Mouse (Mus musculus) megakaryocyte, adult 5-6 weeks (primary cell): ENCODE data around the gene Gale. TPM values are rescaled to one million over a fixed set of nuclear protein-coding genes. Genes with fewer than 3 reads are reported as not detected.

Source experiments
- ATAC-seq: 2 replicates; pipeline ENCODE4 v1.8.0; 2016; ENCODE audit warnings: mild to moderate bottlenecking, inconsistent platforms; ENCODE audit not compliant: poor library complexity, severe bottlenecking
- total RNA-seq, 2 experiments: library from RNA; stranded (forward) in 1 of 2; stranded (reverse) in 1 of 2; fragments of 153-499, 151-499 nt in 1 of 2; fragments of 221-1000, 200-1000 nt in 1 of 2; gene quantifications; 2 replicates each; pipeline versions ENCODE4 v1.2.3 to v1.2.4; 2015 to 2017

Gale gene
- total RNA-seq, 2 experiments from 2014 or later, result 6.4 to 10.0 TPM

DNA sequence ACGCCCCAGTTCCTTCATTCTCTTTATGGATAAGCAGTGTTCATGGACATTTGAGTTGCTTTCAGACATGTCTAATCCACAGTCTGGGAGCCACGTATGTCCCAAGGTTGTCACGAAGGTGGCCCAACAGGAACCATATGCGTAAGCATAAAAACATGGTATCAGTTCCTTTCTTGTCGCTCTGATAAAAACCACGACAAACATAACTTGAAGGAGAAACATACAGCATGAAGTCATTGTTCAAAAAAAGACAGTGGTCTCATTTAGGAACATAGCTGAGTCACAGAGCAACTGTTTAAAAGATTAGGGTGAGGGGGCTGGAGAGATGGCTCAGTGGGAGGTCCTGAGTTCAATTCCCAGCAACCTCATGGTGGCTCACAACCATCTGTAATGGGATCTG is 21.3 kb upstream of the Gale start:
- ATAC-seq, result no peak

DNA sequence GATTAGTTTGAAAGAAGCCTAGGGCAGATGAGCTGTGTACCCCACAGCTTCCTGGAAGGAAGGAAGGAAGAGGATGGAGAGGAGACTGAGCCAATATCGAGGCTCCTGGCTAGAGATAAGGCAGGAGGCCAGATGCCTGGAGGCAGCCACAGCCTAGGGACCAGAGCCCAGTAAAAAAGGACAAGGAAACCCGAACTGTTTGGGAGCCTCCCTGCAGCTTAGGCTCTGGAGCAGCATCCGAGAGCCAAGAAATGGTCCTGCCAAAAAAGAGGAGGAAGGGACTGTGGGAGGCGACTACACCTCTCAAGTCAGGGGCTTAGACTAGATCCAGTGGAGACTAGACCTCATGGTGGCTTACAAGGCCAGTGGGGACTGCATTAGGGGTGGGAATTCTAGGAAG is 20.1 kb upstream of the Gale start:
- no peak for ATAC-seq

DNA sequence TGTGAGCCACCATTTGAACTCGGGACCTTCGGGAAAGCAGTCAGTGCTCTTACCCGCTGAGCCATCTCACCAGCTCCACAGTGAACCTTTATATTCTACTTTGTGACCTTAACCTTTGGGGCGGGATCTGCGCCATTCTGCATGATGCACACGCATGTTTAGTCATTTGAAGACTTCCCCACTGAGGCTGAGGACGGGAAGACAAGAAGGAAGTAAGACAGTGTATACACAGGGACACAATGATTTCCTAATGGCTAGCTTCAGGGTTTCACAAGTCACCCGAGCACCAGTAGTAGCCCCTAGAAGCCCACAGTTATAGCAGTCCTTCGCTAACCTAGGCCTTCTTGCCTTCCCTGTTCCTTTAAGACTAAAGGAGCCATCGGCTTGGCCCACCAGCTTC is 17.8 kb upstream of the Gale start:
- ATAC-seq, result peak; percentile 65

DNA sequence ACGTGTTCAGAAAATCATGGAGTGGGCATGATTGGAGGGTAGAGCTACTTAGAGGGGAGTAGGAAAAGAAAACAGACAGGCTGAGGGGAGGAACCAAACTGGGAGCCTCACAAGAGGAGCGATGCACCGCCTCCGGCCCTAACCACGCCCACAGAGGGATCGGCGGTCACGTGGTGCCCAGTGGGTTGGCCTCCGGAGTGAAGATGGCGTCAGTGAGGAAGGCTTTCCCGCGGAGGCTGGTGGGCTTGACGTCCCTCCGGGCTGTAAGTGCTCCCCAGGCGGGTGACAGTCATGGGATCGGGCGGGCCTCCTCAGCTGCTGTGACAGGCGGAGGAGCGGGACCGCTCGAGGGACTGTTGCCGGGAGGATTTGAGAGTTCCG is 17.3 kb upstream of the Gale start, which contains the start of gene Hmgcl:
Gene Hmgcl, plus strand, starts transcription at position 171 of the 381 bp plus-strand sequence.
- peak; percentile 93 for ATAC-seq

DNA sequence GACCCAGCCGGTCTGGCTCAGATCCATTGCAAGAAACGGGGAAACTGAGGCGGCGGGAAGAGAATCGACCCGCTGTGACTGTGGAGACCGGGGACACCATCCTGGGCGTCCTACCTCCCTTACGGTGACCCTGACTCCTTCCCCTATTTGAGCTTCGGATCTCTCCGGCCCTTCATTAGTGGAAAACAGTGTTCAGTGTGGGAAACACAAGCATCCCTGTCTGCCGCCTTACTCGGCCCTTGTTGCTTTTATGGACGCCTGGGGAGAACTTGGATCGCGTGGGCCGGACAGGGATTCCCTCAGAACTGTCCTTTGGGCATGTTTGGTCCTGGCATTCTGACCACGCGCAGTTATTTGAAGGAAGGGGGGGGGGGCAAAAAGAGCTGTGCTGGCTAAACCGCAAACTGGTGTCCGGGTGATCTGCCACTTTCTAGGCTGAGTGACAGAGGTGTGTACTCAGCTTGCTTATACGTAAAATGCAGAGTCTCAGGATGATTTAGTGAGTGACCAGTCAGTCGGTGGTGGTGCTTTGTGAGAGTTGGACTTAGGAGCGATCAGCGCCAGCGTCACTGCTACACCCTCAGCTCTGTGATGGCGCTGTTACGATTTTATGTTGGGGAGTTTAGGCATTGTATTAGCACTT is 16.7 kb upstream of the Gale start:
- ATAC-seq, result peak; percentile 22; the same call in 1 of the 2 replicates

DNA sequence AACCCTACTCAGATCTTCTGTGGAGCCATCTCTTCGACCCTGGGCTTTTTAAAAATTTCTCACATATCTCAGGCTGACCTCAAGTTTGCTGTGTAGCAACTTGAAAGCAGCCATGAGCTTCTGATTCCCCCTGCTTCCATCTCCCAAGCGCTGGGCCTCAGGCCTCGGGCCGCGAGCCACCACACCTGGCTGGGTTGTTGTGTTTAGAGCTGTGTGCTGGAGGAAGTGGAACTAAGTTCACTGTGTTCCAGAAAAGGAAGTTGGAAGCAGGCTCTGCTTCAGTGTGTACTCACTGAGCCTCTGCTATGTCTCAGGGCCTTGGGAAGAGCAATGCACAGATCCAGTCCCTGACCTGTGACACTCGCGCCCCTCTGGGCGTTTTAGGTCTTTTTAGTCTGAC is 15.4 kb upstream of the Gale start:
- ATAC-seq, result peak; percentile 24; the same call in 1 of the 2 replicates

DNA sequence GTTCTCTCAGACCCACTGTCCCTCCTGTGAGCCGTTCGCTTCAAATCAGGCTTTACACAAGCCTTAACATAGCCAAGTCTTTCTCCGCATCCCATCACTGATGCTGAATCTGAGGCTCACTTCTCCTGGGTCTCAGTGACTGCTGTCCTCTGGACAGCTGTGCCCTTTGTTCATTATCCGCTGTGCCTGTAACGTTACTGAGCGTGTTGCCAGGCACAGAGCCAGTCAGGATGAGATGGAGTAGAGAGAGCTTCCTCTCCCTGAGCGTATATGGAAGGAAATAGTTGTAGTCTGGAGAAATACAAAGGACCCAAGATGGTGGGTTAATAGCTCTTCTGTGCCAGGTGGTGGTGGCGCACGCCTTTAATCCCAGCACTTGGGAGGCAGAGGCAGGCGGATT is 14.1 kb upstream of the Gale start:
- no peak for ATAC-seq

DNA sequence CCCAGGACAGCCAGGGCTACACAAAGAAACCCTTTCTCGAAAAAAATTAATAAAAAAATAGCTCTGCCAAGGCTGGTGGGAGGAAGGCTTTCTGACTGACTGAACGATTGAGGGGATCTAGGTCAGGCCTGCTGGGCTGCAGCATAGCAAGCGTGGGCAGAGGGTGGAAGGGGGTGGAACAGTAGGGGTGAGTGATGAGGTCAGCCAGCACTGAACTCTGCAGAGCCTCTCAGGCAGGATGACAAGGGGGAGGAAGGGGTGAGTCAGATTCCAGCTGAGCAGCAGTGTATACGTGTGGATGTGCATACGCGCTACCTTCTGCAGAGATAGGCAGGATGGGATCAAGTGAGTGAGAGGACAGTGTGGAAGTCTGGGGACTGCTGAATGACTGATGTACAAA is 13.6 kb upstream of the Gale start:
- no peak for ATAC-seq

DNA sequence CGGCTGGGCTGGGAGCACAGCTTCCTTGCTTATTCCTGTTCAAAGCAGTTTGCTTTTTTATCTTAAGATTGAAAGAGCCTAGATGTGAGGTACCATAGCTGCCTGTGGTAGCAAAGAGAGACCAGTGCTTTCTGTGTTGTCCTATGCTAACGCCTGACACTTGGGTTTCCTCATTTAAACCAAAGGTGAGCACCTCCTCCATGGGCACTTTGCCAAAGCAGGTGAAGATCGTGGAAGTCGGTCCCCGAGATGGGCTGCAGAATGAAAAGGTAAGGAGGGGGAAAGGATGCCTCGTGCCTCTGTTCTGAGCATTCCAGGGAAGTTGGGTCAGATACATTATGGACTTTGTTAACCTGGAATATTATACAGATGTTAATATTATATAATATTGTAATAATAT is 13.2 kb upstream of the Gale start:
- no peak for ATAC-seq

DNA sequence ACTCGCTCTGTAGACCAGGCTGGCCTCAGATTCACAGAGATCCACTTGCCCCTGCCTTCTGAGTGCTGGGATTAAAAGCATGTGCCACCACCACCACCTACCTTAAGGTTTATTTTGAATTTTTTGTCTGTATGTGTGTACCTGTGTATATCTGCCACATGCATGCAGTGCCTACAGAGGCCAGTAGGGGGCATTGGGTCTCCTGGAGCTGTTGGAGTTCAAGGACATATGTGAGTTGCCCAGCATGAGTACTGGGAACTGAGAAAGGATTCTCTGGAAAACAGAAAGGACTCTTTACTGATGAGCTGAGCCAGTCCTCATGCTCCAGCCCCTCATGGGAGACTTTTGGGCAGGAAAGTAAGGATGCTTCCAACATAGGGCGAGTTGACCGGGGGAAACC is 12.0 kb upstream of the Gale start:
- ATAC-seq, result no peak

DNA sequence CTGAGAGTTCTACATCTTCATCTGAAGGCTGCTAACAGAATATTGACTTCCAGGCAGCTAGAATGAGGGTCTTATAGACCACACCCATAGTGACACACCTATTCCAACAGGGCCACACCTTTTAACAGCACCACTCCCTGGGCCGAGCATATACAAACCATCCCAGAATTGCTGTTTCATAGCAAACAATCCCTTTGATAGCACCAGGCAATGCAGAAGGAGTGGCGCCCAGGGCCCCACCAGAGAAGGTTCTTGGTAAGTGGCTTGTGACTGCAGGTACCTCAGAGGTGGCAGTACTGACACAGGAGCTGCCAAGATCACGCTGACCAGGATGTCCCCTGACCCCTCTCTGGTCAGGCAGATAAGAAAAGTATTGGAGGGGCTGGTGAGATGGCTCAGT is 10.3 kb upstream of the Gale start:
- ATAC-seq, result no peak

DNA sequence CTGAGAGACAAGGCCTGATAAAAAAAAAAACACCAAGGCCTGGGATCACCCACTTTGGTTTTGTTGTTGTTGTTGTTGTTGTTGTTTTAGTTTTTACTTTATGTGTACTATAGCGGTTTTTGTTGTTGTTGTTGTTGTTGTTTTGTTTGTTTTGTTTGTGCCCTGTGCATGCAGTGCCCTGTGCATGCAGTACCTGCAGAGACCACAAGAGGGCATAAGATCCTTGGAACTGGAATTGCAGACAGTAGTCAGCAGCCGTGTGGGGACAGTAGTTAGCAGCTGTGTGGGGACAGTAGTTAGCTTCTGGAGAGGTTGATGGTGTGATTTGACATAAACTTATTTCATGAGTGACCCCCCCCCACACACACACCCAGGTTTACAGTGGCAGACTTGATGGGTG is 9.3 kb upstream of the Gale start:
- ATAC-seq, result peak; percentile 86

DNA sequence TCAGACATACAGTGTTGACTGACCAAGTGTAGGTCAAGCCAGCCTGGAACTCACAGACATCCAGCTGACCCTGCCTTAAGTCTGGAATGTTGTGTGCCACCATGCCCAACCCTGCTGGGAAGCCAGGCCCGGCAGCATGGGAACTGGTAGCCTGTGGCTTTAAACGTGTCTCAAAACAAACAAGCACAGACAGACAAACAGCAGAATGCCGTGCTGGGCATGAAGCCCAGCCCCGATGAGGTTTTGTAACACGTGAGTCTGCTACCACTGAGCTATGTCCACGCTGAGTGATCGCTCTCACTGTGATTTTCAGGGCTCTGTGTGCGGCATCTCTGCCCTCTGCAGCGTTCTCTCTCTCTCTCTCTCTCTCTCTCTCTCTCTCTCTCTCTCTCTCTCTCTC is 7.6 kb upstream of the Gale start:
- ATAC-seq, result no peak

DNA sequence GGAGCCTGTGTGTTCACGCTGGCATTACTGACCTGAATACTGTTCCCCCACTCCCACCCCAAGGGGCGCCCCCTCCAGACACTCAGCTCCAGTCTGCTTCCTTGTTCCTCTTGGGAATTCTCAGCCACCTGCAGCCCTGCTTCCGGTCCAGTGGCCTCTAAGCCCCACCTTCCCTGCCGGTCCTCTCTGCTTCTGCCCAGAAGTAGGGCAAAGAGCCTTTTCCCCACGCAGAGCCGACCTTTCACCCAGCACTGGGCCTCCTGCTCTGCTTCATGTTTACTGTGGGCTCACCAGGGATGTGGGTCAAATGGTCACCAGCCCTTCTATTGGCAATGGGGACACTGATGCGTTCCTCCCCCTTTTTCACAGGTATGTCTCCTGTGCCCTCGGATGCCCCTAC is 5.2 kb upstream of the Gale start:
- no peak for ATAC-seq

DNA sequence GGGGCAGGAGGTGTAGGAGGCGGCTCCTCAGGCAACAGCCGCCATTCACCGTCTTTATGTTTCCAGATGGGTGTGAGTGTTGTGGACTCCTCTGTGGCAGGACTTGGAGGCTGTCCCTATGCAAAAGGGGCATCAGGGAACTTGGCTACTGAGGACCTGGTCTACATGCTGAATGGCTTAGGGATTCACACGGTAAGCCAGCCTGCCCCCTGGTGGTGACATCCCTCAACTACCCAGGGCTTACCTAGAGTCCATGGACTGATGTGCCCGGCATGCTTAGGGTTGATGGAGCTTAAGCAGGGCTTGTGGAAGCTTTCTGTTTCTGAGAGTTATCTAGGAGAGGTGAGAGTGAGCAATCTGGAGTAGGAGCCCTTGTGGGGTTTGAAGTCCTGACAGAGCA is 2.8 kb upstream of the Gale start:
- peak; percentile 56 for ATAC-seq

DNA sequence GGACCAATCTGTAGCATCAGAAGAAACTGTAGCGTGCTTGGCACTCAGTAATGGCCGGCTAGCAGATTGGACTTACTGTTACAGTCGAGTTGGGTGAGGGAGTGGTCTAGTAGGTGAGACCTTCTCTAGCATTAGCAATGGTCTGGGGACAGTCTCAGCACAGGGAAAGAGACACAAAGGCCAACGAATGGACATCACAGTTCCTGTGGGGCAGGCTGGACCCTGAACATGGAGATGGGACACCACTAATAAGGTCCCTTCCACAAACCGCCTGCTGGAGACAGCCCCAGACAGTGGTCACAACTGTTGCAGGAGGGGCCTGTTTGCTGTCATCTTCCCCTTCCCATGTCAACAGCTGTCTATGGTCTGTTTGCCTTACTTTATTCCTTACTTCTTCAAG is 1.8 kb upstream of the Gale start:
- ATAC-seq, result no peak

DNA sequence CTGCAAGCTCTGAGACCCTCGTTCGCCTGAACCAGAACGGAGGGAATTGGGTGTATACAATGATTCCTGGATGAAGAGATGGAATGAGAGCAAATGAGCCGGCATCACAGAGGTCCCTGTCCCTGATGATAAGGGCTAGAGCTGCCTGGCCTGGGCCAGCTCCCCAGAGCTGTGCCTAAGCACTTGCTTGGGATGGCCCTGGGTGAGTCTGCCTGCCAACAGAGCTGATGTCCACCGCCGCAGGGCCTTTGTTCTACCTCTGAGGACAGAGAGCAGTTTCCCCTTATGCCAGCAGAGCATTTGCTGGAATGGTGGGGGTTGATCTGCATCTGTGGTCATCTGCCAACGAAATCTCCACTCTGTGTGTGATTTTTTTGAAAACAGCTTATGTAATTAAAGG is 1.3 kb upstream of the Gale start:
- no peak for ATAC-seq

DNA sequence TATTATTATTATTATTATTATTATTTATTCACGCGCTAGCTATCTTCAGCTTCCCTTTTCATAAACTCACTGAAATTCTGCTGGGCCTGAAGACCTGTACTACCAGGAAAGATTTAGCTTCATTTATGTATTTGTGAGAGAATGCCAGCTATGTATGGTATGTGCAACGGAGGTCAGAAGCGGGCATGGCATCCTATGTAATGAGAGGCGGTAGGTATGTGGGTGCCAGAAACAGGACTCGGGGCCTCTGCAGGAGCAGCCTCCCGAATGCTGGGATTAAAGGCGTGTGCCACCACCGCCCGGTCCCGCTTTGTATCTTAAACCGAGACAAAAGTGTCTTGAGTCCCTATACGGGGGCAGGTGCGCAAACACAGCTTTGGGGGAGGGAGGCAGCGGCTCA is 581 bp upstream of the Gale start:
- no peak for ATAC-seq

DNA sequence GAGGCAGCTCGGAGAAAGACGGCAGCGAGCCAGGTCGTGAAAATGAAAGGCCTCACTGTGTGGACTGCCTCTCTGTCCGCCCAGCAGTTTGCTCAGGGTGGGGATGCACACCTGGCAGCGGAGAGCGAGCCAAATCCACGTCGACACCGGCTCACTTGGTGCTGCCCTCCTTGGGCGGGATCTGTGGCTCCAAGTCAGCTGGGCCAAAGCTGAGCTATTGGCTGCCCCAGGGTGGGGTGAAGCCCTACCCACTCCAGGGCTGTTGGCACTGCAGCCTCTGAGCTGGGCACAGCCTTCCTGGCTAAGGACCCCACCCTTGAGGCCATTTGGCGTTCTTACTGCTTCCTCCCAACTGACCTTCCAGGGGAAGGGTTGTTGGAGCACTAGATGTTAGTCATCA is 899 bp downstream of the Gale start:
- ATAC-seq, result peak; percentile 22

DNA sequence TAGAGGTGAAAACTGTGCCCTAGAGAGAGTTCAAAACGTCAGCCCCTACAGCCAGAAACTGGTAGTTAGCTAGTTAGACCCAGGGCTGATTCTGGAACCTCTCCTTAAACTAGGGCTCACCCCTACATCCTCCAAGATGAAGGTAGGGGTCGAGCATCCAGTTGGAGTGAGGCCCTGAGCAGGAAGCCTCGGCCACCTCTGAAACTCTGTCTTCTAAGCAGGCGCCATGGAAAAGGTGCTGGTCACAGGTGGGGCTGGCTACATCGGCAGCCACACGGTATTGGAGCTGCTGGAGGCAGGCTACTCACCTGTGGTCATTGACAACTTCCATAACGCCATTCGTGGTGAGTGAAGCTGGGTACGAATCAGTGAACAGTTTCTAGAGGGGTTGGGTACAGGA is 1.6 kb downstream of the Gale start:
- no peak for ATAC-seq

DNA sequence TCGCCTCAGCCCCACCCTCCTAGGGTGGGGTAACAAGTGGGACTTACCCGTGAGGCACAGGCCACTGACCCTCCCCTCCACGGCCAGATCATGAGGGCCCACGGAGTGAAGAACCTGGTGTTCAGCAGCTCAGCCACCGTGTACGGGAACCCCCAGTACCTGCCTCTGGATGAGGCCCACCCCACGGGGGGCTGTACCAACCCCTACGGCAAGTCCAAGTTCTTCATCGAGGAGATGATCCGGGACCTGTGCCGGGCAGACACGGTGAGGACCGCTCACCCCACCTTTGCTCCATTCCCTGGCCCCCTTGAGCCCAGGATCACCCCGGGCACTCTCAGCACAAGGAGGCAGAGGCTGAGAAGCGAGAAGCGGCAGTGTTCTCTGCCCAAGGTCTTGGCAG is 2.8 kb downstream of the Gale start:
- no peak for ATAC-seq

DNA sequence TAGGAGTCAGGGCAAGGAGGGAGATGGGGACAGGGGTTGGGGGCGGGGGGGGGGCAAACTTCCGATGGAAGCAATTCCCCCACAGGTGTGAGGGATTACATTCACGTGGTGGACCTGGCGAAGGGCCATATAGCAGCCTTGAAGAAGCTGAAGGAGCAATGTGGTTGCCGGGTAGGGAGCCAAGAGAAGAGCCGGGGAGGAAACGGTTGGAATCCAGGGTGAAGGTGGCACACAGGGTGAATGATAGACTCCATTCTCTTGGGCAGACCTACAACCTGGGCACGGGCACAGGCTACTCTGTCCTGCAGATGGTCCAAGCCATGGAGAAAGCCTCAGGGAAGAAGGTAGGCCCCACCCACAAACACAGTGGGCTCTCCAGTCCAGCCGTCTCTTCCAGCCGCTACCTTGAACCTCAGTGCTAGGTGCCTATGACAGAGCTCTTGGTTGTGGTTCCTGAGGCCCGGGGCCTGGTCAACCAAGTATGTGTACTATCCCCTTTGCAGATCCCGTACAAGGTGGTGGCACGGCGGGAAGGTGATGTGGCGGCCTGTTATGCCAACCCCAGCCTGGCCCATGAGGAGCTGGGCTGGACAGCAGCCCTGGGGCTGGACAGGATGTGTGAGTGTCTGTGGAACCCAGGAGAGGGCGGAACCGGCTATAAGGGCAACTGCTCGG is 3.7 kb downstream of the Gale start:
- ATAC-seq, result no peak
